Mouse (Mus musculus): ENCODE data around the gene Pnpo. TPM values are rescaled to one million over a fixed set of nuclear protein-coding genes. Genes with fewer than 3 reads are reported as not detected.

Gene Pnpo
- polyA plus RNA-seq, 1 experiment from 2014 or later, result 19.0 TPM

DNA sequence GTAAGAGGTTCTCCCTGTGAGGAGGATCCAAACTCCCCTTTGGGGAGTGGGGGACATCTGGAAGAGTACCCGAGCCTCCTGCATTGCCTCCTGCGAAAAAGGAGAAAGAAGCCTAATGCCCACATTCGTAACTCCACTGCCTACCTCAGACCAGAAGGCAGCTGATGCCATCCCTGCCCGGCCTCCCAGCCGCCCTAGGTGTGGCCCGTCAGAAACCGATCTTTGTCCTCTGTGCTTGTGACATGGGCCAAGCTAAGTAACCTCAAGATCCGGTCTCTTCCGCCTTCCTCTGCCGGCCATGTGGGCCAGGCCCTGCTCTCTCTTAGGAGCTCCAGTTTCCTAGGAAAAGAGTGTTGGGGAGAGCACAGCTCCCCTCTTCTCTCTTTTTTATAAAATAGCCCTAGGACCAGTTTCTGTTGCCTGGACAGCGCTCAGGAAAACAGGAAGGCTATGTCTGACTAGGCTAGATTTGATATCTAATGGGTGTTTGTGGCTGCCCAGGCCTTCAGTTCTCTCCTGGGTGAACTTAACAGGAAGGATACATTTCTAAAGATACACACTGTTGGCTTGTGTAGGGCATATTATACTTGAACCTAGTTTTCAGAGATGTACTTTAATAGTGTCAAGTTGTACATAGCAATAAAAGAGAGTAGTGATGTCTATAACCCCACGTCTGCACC lies 18.2 kb downstream of the Pnpo start:
- no peaks in the 10 kb centered on the region for H3K4me1 ChIP-seq (ENCODE audit: control insufficient read depth, insufficient read depth, low read length)
- no peak overlapping the region for H3K27ac ChIP-seq (ENCODE audit: low read depth, low read length)
- no peaks in the 10 kb centered on the region for H3K36me3 ChIP-seq (ENCODE audit: control insufficient read depth, insufficient read depth, low read length)
- 88% methylated on average over 12 of the region's 12 CpGs for WGBS
- no peak overlapping the region for H3K9ac ChIP-seq (ENCODE audit: low read length)
- DNase-seq (ENCODE audit: low spot score), result no peak
- H3K4me2 ChIP-seq (ENCODE audit: low read length), result no peak overlapping the region
- no peaks in the 10 kb centered on the region for H3K9me3 ChIP-seq (replicated peaks; ENCODE audit: control insufficient read depth, low read length)
- no peak overlapping the region for H3K4me3 ChIP-seq (ENCODE audit: low read depth, low read length)
- H3K27me3 ChIP-seq (replicated peaks; ENCODE audit: control insufficient read depth, insufficient read depth, low read length), result 0 out of 2 replicates have a peak, but pooled peaks cover 3% of the 10 kb centered on the region
- ATAC-seq, result no peak

GRCm38 (mm10) chr11:96924861-96925260 lies 18.9 kb downstream of the Pnpo start:
- Histone ChIP-seq H3K9ac (ENCODE audit: low read length) (no peak overlapping the region), H3K27me3 (replicated peaks; ENCODE audit: control insufficient read depth, insufficient read depth, low read length) (0 out of 2 replicates have a peak, but pooled peaks cover 2% of the 10 kb centered on the region), H3K4me3 (ENCODE audit: low read depth, low read length) (no peak overlapping the region), H3K4me2 (ENCODE audit: low read length) (no peak overlapping the region), H3K9me3 (replicated peaks; ENCODE audit: control insufficient read depth, low read length) (no peaks in the 10 kb centered on the region), H3K36me3 (ENCODE audit: control insufficient read depth, insufficient read depth, low read length) (no peaks in the 10 kb centered on the region), H3K4me1 (ENCODE audit: control insufficient read depth, insufficient read depth, low read length) (no peaks in the 10 kb centered on the region), H3K27ac (ENCODE audit: low read depth, low read length) (no peak overlapping the region)
- 84% methylated on average over 11 of the region's 11 CpGs for WGBS
- no peak for DNase-seq (ENCODE audit: low spot score)
- ATAC-seq, result no peak

- no peak overlapping the region for H3K27ac ChIP-seq (ENCODE audit: low read depth, low read length)
- no peak for DNase-seq (ENCODE audit: low spot score)
- no peaks in the 10 kb centered on the region for H3K36me3 ChIP-seq (ENCODE audit: control insufficient read depth, insufficient read depth, low read length)
- H3K4me1 ChIP-seq (ENCODE audit: control insufficient read depth, insufficient read depth, low read length), result peaks cover 7% of the 10 kb centered on the region
- no peaks in the 10 kb centered on the region for H3K9me3 ChIP-seq (replicated peaks; ENCODE audit: control insufficient read depth, low read length)
- WGBS, result 55% methylated on average over 6 of the region's 6 CpGs
- no peak for ATAC-seq
- no peaks in the 10 kb centered on the region for H3K27me3 ChIP-seq (replicated peaks; ENCODE audit: control insufficient read depth, insufficient read depth, low read length)
- H3K9ac ChIP-seq (ENCODE audit: low read length), result no peak overlapping the region
- no peak overlapping the region for H3K4me3 ChIP-seq (ENCODE audit: low read depth, low read length)
- no peak overlapping the region for H3K4me2 ChIP-seq (ENCODE audit: low read length)
Measured at GRCm38 (mm10) chr11:96919003-96919402, 24.8 kb downstream of the Pnpo start.

- Histone ChIP-seq H3K4me1 (ENCODE audit: control insufficient read depth, insufficient read depth, low read length) (peaks cover 7% of the 10 kb centered on the region), H3K27ac (ENCODE audit: low read depth, low read length) (no peak overlapping the region), H3K4me3 (ENCODE audit: low read depth, low read length) (no peak overlapping the region), H3K36me3 (ENCODE audit: control insufficient read depth, insufficient read depth, low read length) (peaks cover 9% of the 10 kb centered on the region; the same call in 1 of the 2 replicates), H3K4me2 (ENCODE audit: low read length) (no peak overlapping the region), H3K9ac (ENCODE audit: low read length) (no peak overlapping the region), H3K27me3 (replicated peaks; ENCODE audit: control insufficient read depth, insufficient read depth, low read length) (no peaks in the 10 kb centered on the region), H3K9me3 (replicated peaks; ENCODE audit: control insufficient read depth, low read length) (no peaks in the 10 kb centered on the region)
- ATAC-seq (no peak), DNase-seq (ENCODE audit: low spot score) (no peak)
- WGBS, result 91% methylated on average over 6 of the region's 6 CpGs
Measured at GRCm38 (mm10) chr11:96917415-96917814, 26.4 kb downstream of the Pnpo start.

DNA sequence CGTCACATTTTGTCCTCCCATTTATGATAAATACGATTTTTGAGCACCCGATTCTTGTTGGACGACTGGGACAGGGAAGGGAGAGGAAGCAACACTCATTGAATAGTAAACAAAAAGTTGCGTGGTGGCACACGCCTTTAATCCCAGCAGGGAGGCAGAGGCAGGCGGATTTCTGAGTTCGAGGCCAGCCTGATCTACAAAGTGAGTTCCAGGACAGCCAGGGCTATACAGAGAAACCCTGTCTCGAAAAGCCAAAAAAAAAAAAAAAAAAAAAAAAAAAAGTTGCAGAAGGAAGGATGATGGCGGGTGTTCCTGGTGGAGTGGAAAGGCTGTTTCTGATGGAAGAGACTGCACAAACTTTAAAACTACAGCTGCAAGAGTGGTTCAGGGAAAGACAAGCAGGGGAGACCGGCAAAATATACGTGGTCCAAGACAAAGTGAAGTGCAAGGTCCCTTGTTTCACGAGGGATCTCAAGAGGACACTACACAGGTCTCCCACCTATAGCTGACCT lies 26.8 kb downstream of the Pnpo start:
- H3K27ac ChIP-seq (ENCODE audit: low read depth, low read length), result no peak overlapping the region
- ATAC-seq (peak; percentile 14), DNase-seq (ENCODE audit: low spot score) (no peak)
- peak overlapping the region; percentile 31 for H3K4me2 ChIP-seq (ENCODE audit: low read length)
- WGBS, result 30% methylated on average over 12 of the region's 13 CpGs
- peaks cover 13% of the 10 kb centered on the region for H3K36me3 ChIP-seq (ENCODE audit: control insufficient read depth, insufficient read depth, low read length)
- H3K4me1 ChIP-seq (ENCODE audit: control insufficient read depth, insufficient read depth, low read length), result peaks cover 7% of the 10 kb centered on the region
- no peak overlapping the region for H3K9ac ChIP-seq (ENCODE audit: low read length)
- no peaks in the 10 kb centered on the region for H3K27me3 ChIP-seq (replicated peaks; ENCODE audit: control insufficient read depth, insufficient read depth, low read length)
- peak overlapping the region; percentile 4; the same call in 1 of the 2 replicates for H3K4me3 ChIP-seq (ENCODE audit: low read depth, low read length)
- no peaks in the 10 kb centered on the region for H3K9me3 ChIP-seq (replicated peaks; ENCODE audit: control insufficient read depth, low read length)

DNA sequence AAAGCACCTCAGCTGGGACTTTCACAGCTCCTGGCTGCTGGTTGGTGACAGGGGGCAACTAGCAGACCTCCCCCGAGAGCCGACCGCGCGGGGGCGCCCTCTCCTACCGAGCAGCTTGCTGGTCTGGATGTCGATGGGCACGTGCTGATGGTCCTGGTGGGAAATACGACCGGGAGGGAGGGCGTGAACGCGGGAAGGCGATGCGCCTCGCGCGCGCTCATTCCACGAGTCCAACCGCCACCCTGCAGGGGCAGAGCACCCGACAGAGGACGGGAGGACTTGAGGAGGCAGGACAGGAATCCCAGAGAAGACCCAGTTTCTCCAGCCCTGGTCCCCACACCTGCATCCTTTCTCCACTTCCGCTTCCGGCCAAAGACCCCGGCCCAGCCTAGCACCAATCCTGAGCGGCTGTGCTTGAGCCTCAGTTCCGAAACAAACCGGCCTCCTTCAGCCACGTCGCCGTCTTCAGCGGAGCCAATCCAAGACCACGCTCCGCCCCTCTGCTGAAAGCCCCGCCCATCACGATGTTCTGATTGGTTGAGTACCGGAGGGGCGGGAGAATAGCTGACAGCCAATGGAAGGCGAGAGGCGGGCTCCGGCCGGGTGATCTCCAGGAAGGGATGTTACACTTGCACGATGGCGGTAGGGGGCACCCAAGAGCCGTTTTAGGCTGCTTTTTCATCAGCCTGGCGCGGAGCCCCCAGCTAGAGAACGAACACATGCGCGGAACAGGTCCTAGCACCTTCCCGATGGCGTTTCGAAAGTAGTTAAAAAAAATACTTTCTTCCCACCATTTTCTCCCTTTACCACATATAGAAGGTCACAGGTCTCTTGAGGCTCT lies 27.5 kb downstream of the Pnpo start, which contains the start of gene Cdk5rap3:
Gene Cdk5rap3 (minus strand): TSS at position 453 of the 841 bp plus-strand sequence.
- H3K9me3 ChIP-seq (replicated peaks; ENCODE audit: control insufficient read depth, low read length), result no peaks in the 10 kb centered on the region
- peak within 1 kb of the TSS; percentile 77 for H3K9ac ChIP-seq (ENCODE audit: low read length)
- H3K4me3 ChIP-seq (ENCODE audit: low read depth, low read length), result peak within 1 kb of the TSS; percentile 75
- no peaks in the 10 kb centered on the region for H3K27me3 ChIP-seq (replicated peaks; ENCODE audit: control insufficient read depth, insufficient read depth, low read length)
- peaks cover 7% of the 10 kb centered on the region for H3K4me1 ChIP-seq (ENCODE audit: control insufficient read depth, insufficient read depth, low read length)
- peak within 1 kb of the TSS; percentile 53; the same call in 1 of the 2 replicates for H3K27ac ChIP-seq (ENCODE audit: low read depth, low read length)
- H3K4me2 ChIP-seq (ENCODE audit: low read length), result peak within 1 kb of the TSS; percentile 97
- ATAC-seq, result peak; percentile 98
- H3K36me3 ChIP-seq (ENCODE audit: control insufficient read depth, insufficient read depth, low read length), result peaks cover 20% of the 10 kb centered on the region
- DNase-seq (ENCODE audit: low spot score), result peak; percentile 99
- under 1% methylated on average over 55 of the region's 55 CpGs for WGBS

- Histone ChIP-seq H3K4me3 (ENCODE audit: low read depth, low read length) (no peak overlapping the region), H3K4me2 (ENCODE audit: low read length) (no peak overlapping the region), H3K9me3 (replicated peaks; ENCODE audit: control insufficient read depth, low read length) (no peaks in the 10 kb centered on the region), H3K9ac (ENCODE audit: low read length) (no peak overlapping the region), H3K27me3 (replicated peaks; ENCODE audit: control insufficient read depth, insufficient read depth, low read length) (no peaks in the 10 kb centered on the region), H3K27ac (ENCODE audit: low read depth, low read length) (no peak overlapping the region), H3K36me3 (ENCODE audit: control insufficient read depth, insufficient read depth, low read length) (peaks cover 39% of the 10 kb centered on the region), H3K4me1 (ENCODE audit: control insufficient read depth, insufficient read depth, low read length) (peaks cover 7% of the 10 kb centered on the region)
- DNase-seq (ENCODE audit: low spot score), result no peak
- ATAC-seq, result no peak
- 88% methylated on average over 11 of the region's 11 CpGs for WGBS
Measured at GRCm38 (mm10) chr11:96912682-96913081, 31.1 kb downstream of the Pnpo start.

DNA sequence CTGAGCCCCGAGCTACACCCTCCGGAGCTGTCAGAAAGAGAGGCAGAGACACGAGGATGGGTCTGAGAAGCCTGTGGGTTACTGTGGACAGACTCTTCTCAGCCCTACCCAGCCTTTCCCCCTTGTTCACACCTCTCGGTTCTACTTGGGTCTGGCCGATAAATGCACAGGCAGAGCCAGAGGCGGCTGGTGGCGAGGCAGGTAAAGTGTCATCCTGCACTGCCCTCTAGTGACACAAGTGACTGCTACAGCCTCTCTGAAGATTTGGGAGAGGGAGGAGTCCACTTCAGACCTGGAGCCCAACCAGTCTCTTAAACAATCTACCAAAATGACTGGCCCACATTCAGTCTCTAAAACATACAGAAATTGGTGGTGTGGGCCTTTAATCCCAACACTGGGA lies 33.8 kb downstream of the Pnpo start:
- H3K4me1 ChIP-seq (ENCODE audit: control insufficient read depth, insufficient read depth, low read length), result peaks cover 5% of the 10 kb centered on the region; the same call in 1 of the 2 replicates
- H3K27ac ChIP-seq (ENCODE audit: low read depth, low read length), result no peak overlapping the region

More for the DNA sequence above, 33.8 kb downstream of the Pnpo start:
- 24% methylated on average over 7 of the region's 7 CpGs for WGBS
- Histone ChIP-seq H3K4me3 (ENCODE audit: low read depth, low read length) (no peak overlapping the region), H3K27me3 (replicated peaks; ENCODE audit: control insufficient read depth, insufficient read depth, low read length) (no peaks in the 10 kb centered on the region), H3K36me3 (ENCODE audit: control insufficient read depth, insufficient read depth, low read length) (peaks cover 50% of the 10 kb centered on the region), H3K9me3 (replicated peaks; ENCODE audit: control insufficient read depth, low read length) (no peaks in the 10 kb centered on the region), H3K4me2 (ENCODE audit: low read length) (no peak overlapping the region), H3K9ac (ENCODE audit: low read length) (no peak overlapping the region)
- peak; percentile 92 for DNase-seq (ENCODE audit: low spot score)
- peak; percentile 82 for ATAC-seq

Measured in forebrain, embryonic 14.5 days (tissue).